Mouse (Mus musculus) induced T-regulatory cell, adult 2 months (primary cell): ENCODE measurements around the gene Gm21679.
"Not testable (repeated sequence)": the region's sequence is repeated elsewhere in the genome, so short reads cannot be mapped to it uniquely, and the experiment has no call there.

Experiments used
- DNase-seq: peaks from one replicate; pipeline ENCODE4 v3.0.0-alpha.2; 2012; ENCODE audit warnings: low read depth

Gene Gm21679

DNA sequence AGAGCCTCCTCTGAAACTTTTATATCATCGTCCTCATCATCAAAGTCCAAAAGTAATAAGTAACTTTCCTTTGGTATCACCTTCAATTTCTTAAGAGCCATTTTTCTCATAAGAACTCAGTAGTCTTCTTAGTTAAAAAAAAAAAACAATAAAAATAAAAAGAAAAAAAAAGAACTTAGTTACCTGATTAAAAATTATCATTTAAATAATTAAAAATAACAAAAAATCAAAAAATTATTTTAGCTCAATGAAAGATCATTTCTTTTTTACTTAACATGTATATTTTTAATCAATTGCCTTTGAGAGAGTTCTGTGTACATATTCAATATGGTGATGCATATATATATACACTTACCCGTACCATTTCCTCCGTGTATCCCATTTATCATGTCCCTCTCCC lies at the start of gene Gm21679:
Gene Gm21679 (minus strand): TSS at position 101 of the 400 bp plus-strand sequence.
- DNase-seq, result not testable (repeated sequence)
